Mouse (Mus musculus) kidney, postnatal 10 days (tissue): ENCODE data around the gene Fam171a2.
"Not testable (repeated sequence)": the region's sequence is repeated elsewhere in the genome, so short reads cannot be mapped to it uniquely, and the experiment has no call there.

ENCODE experiments used
- DNase-seq: peaks from one replicate; pipeline ENCODE4 v3.0.0; 2021; ENCODE audit warnings: mixed read lengths

Gene Fam171a2

DNA sequence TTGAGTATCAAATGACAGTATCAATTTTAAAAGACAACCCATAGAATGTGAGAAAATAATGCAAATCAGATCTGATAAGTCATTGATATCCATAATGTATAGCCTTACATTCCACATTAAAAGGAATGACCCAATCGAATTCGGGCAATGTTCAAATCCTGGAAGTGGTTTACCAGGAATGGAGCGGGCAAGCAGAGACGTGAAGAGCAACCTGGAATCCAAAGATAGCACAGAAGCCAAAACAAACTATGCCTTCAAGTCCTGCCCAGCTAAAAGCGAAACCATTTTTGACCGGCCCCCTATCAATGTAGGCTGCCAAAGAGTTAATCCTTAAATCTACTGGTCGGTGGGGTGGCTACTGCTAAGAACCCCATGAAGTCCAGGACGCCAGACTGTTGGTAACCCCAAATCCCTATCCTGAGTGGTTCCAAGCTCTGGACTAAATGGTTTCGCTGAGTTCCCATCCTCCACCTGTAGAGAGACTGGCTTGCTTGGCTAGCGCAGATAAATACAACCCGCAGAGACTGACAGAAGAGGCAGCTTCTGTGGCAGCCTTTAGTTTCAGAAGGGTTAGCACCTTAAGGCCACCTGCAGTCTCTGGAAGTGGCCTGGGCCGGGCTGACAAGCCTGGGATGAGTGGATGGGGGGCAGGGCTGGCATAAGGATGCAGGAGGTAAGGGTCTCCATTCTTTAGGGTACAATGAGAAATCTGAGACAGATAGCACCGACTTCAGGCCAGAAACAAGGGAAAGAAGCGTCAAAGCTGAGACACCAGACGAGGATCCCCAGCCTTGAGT lies 54.8 kb downstream of the Fam171a2 start:
- no peak for DNase-seq

DNA sequence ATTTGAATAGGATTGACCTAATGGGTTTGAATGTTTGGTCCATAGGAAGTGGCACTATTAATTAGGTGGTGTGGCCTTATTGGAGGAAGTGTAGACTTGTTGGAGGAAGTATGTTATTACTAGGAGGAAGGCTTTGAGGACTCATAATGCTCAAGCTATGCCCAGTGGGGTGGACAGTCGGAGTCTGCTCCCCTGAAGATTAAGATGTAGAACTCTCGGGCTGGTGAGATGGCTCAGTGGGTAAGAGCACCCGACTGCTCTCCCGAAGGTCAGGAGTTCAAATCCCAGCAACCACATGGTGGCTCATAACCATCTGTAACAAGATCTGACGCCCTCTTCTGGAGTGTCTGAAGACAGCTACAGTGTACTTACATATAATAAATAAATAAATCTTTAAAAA lies 58.0 kb downstream of the Fam171a2 start:
- DNase-seq, result not testable (repeated sequence)
